Mouse (Mus musculus): ENCODE data around the gene Gna15.

The Gna15 gene

DNA sequence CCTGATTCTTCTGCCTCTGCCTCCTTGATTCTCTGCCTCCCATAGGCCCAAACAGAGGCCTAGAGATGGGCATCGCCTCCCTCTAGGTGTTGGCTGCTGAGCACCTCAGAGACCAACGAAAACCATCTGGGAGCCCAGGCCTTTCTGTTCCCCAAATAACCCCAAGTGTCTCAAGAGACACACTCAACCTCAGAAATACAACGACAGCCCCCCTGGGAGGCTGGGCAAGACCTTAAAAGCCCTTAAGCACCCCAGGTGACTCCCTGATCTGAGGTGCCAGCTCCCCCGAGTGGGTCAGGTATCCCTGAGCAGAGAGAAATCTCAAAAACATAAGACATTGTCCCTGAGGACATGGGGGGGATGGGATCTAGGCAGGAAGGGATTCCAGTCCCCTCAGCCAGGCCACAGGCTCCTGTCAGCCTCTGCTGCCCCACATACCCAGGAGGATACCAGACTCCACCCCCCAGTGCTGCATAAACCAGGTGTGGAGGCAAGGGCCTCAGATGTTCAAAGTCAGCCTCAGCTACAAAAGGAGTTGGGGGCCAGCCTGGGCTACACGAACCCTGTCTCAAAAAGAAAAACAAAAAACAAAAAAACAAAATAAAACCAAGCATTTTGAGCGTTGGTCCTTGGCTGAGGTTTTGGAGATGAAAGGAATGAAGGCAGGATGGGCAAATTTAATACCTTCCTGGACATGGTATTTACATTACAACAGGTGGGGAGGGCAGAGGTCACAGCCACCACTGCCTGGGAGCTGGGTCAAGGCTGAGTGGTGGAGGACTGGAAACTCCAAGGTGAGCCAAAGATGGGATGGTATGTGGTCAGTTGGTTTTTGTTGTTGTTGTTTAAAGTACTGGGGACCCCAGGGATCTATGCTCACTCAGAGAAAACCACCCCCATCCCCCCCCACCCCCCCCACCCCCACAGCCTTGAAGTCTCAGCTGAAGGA lies 30.1 kb upstream of the Gna15 start:
- DNase-seq (ENCODE audit: low spot score in 2 of 2): no peak

DNA sequence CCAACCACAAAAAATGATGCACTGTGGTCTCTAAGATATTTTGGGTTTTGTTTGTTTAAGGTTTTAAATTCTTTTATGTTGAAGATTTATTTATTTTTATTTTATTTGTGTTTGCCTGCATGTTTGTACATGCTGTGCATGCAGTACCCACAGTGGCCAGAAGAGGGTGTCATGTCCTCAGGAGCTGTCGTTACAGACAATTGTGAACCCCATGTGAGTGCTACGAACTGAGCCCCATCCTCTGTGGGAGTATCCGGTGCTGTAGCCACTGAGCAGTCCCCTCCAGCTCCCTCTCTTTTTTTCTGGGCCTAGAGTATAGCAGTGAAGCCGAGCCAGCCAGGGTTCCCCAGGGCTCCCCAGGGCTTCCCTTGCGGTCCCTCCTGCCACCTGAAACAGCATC lies 29.2 kb upstream of the Gna15 start:
- DNase-seq (ENCODE audit: low spot score in 2 of 2): no peak

DNA sequence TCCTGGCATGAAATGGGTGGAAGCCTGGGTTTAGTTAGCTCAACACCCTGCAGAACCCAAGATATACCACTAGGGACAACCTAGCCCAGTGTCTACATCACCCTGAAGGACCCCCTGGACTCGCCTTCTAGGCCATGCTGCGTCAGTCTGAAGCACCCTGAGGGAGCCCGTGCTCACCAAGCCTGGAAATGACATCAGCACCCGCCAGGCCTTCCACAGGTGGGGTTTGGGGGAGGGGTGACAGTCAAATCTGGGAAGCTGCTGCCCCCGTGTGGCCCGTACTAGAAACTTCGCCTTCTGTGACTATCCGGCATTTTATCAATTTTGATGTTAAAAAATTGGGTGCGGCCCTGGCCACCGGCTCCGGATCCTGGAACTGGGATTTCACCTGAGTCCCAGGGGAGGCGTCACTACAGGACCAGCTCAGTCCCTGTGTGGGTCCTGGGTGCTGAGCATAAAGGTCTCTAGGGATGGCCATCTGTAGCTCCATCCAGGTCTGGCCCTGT lies 27.6 kb upstream of the Gna15 start:
- DNase-seq (ENCODE audit: low spot score in 2 of 2): peak; percentile 87 to 89

DNA sequence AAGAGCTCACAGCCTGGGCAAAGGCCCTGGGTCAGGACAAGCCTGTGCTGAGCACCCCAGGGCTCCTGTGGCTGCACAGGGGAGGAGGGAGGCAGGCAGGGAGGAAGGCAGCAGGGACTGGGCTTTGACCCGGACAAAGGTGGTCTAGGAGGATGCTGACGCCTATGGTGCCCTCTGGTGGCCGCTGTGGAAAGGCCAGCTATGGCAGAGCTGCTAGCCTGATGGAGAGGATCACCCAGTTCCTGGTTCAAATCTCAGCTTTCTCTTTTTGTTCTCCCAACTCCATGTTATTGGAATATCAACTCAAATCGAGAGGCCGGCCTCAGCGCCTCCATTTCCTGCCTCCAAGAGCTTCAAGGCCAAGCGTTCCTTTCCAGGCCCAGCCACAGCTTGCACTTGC lies 26.2 kb upstream of the Gna15 start:
- peak; percentile 73 to 86 for DNase-seq (ENCODE audit: low spot score in 2 of 2)

DNA sequence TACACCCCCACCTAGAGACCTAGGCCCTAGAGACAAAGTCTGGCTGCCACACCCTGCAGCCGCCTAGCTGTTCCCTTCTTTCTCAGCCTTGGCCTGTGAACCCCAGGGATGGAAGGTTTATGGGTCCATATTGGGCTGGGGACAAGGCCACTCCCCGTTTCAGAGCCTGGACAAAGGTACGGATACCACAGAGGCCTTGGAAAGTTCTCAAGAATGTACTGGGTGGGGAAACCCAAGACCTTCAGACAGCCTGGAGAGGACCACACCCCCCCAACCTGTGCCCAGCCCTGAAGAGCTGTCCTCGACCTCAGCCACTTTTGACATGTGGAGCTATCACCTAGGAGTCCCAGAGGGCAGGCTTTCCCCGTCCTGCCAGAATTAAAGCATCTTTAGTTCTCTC lies 24.9 kb upstream of the Gna15 start:
- DNase-seq (ENCODE audit: low spot score in 2 of 2): no peak

DNA sequence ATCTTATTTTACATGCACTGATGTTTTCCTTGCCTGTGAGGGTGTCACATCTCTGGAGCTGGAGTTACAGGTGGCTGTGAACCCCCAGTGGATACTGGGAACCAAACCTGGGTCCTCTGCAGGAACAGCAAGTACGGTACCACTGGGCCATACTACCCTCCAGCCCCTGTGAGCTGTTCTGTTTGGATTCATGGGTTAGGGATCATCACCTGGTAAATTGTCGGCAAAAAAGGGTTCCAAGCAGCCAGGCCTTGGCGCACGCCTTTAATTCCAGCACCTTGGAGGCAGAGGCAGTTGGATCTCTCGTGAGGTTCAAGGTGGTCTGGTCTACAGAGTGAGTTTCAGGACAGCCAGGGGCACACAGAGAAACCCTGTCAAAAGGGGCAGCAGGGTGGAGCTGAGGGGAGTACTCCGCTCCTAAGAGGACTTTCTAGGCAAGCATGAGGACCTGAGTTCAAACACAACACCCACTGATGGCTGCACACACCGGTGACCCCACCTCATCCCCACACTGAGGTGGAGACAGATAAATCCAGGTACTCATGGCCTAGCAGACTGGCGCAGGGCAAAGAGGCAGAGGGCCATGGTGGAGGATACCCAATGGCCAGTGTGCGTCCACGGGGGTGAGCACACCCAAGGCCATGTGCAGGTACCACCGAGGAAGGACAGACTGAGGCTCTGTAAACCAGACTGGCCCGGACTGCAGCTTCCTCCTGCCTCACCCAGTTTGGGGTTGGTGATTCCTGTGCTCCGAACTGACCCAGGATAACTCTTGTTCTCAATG lies 23.0 kb upstream of the Gna15 start:
- no peak for DNase-seq (ENCODE audit: low spot score in 2 of 2)

DNA sequence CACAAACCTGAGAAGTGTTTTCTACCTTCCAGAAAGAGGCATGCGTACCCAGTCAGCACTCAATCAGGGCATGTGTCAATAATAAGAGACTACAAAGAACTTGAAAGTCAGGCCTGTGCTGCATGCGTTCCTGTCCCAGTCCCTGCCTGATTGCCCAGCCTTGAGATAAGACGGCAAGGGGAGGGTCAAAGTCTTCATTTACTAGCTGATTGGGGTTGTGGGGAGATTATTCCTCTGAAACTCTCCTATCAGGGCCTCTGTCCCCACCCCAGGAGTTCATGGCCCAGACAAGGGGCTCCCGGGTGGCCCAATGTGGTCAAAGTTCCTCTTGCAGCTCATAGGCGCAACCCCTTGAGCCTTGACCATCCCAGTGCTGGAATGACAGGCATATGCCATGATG lies 22.3 kb upstream of the Gna15 start:
- no peak for DNase-seq (ENCODE audit: low spot score in 2 of 2)

DNA sequence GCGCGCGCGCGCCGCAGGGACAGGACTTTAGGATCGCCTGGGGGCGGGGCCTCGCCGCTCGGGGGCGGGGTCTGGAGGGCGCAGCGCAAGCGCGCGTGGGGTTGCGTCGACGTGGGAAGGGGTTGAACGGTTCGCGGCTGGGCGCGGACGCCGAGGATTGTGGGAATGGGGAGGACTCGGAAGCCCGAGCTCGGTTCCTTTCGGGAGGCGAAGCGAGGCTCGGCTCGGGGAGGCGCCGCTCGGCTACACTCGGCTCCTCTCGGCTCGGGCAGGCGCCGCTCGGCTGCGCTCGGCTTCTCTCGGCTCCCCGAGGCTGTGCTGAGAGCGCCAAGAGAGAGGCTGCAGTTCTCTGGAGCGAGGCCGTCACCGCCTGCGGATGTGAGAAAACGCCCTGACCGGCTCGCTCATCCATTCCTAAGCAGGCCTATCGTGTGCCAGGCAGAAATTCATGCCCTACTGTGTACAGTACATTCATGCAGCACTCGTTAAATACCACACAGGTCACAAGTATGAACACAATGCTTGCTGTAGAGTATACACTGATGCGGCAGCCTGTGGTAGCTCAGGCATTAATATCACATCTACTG lies 21.2 kb upstream of the Gna15 start, which contains the start of gene Gna11:
Gene Gna11, minus strand, starts transcription at position 30 of the 587 bp plus-strand sequence.
- DNase-seq (ENCODE audit: low spot score in 2 of 2): peak; percentile 100

DNA sequence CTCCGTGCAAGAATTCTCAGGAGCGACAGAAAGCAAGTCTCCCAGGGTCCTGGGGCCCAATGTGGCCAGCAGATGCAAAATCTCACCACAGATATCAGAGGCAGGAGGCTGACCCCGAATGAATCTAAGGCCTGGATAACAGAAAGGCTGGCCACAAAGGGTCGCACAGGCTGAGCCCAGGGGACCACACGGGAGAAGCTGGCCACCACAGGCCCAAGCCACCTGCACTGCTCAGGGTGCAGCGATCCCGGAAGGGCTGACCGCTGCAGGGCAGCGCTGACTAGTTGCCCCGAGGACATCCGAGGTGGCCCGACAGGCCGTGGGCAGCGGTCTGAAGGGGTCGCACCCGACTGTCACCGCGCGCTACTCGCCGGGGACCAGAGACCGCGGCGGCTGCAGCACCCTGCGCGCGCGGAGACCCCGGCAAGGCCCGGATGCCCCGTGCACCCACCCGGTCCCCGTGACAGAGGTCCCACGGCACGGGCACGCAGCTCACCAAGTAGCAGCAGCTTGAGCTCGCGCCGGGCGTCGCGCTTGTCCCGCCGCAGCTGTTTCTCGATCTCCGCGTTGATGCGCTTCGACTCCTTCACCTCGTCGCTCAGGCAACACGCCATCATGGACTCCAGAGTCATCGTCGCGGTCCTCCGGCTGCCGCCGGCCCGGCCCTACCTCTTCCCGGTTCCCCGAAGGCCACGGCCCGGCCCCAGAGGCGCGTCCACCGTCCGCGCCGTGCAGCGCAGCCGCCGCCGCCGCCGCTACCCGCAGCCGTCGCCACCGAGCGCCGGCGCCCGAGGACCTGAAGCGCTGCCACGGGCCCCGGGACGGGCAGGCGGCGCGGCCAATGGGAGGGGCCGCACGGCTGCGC lies 20.5 kb upstream of the Gna15 start:
- DNase-seq (ENCODE audit: low spot score in 2 of 2): peak; percentile 60 to 67

DNA sequence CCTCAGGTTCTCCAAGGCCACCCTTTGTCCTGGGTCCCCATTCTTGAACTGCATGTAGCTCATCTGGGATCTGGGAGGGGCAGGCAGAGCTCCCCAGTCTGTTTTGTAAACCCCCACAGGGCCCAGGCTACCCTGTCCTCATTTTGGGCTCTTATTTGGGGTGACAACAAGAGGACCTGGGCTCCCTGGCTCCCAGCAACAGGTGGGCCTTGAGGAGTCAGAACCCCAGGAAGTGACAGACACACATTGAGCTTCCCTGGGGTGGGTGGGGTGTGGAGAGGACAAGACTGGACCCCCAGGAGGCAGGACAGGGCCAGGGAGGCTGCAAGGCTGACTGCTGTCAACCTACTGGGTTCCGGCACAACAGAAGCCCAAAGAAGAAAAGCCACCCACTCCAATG lies 19.6 kb upstream of the Gna15 start:
- DNase-seq (ENCODE audit: low spot score in 2 of 2): no peak

DNA sequence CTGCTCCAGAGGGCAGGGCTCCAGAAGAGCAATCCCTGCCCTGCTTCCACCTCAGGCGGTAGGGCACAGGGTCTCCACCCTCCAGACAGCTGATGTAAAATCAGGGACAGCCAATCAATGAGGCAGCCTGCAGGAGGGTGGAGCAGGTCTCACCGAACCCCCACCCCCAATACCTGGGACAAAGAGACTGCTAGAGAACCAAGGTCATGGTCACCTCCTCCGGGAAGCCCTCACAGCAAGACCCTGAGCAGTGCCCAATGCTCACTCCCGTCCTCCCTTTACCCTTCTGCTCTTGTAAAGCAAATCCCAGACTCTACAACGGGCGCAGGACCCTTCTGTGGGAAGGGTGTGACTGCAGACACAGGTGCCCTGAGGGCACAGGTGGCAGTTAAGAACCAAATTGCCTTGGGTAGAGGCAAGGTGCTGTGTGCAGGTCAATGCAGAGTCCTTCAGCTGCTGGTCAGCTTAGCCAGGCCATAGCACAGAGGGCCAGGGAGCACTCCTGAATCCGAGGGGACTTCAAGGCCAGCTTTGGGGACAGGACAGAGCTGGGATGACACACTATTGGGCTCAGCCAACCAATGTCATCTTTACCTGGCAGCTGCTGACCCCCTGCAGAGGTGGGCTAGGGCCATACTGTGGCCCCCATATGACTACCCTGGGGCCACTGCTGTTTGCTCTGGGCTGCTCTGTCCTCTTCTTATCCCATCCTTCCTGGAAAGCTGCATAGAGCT lies 18.9 kb upstream of the Gna15 start:
- DNase-seq (ENCODE audit: low spot score in 2 of 2): no peak

DNA sequence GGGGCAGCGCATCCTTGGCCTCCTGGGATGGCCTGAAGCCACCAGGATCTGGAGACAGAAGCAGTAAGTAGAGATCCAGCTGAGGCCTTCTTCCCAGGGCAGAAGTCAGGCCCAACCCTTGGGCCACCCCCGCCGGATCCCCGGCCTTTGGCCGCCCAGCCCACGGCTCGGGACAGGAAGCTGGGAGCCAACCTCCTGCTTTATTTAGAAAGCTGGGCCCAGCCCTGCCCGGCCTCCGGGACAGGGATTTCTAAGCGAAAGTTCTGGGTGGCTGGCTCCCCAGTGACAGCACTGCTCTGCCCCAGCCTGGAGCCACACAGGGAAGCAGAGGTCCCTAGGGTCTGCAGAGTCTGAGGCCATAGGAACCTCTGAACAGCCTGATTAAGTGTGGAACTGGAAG lies 17.8 kb upstream of the Gna15 start:
- no peak for DNase-seq (ENCODE audit: low spot score in 2 of 2)

DNA sequence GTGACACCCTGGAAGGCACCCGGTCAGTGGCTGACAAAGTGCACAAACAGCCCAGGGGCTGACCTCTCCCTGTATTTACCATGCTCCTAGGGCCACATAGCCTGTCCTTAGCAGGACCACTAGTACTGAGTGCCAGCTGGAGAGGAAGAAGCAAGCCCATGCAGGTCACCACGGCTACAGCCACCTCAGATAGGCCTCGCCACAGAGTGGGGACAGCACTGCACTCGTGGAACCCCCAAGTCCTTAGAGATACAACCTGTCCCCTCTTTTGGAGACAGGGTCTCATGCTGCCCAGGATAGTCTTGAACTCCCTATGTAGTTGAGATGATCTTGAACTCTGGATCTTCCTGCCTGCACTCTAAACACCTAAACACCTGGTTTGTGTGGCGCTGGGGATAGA lies 17.3 kb upstream of the Gna15 start:
- no peak for DNase-seq (ENCODE audit: low spot score in 2 of 2)

DNA sequence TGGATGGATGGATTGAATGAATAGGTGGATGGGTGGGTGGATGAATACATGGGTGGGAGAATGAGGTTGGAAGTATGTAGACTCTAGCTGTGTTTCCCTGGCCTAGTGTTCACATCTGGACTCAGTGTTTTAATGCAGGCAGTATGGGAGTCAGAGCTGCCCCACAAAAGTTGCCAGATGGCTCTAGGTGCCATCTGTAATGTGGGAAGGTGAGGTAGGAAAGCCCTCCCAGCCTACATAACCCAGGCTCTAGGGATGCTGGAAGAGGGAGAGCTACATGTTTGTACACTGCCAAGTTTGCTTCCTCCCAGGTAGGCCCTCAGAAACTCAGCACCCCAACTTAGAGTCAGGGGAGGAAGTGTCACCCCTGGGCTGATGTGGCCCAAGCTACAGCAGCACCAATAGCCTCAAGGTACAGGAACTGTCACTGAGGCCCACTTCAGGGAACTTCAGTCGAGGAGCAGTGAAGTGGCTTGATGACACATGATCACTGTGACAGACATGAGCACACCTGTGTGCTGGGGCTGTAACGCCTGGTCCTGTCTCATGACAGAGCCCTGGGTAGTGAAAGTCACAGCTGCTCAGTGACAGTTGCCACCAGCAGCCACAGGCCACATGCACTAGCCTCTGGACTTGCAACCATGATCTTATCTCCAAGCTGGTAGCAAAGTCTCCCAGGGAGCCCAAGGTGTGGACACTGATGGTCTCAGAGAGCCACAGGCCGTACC lies 14.5 kb upstream of the Gna15 start:
- no peak for DNase-seq (ENCODE audit: low spot score in 2 of 2)

DNA sequence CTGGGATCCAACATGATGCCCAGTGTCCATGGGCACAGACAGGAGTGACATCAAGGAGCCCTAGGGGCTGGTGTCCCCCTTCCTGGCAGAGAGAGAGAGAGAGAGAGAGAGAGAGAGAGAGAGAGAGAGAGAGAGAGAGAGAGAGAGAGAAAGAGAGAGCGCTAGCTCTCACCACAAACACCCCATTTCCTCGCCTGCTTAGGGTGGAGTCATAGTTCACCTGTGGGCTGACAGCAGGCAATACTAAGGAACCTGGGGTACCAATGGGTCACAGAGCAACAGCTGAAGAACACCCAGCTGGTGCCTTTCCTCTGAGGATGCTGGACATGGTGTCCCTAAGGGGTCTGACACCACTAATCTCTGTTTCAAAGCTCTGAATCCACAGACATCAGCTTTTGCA lies 13.4 kb upstream of the Gna15 start:
- DNase-seq (ENCODE audit: low spot score in 2 of 2): no peak

DNA sequence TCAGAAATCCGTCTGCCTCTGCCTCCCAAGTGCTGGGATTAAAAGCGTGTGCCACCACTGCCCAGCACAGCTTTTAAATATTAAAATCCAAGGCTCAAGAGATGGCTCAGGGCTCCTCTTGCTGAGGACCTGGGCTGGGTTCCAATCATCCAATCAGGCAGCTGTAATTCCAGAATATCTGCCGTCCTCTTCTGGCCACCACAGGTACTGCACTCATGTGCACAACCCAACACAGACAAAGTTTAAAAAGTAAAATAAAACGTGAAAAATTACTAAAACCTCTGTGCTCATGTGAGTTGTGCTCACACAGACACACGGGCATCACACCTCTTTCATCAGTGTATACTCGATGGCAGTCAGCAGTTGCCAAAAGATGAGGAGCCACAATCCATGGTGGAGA lies 12.7 kb upstream of the Gna15 start:
- no peak for DNase-seq (ENCODE audit: low spot score in 2 of 2)

DNA sequence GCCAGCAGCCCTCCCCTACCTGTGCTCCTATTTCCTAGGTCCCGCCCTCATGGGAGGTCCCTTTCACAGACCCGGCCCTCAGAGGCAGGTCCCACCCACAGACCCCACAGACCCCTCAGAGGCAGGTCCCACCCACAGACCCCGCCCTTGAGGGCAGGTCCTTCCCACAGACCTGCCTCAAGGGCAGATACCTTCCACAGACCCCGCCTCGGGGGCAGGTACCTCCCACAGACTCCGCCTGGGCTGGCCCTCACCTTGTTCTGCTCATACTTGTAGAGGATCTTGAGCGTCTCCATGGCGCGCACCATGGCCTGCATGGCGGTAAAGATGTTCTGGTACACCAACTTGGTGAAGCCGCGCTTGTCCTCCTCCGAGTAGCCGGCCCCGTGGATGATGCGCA lies 10.8 kb upstream of the Gna15 start:
- DNase-seq (ENCODE audit: low spot score in 2 of 2): no peak

DNA sequence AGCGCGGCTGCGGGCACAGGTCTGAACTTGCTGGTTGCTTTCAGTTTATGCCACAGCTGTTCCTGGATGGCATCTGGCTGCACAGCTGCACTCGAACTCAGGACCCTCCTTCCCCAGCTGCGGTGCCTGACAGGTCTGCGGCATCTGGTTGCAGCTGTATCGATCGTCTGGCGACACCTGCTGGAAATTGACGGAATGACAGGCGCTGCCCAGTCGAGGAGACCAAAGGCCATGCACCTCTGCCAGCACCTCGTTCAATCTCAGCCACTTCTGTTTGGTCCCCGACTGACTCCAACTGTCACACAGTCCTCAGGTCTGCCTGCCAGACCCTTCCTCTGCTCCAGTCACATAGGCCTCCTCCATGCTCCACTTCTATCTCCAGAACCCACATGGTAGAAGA lies 2.8 kb upstream of the Gna15 start:
- DNase-seq (ENCODE audit: low spot score in 2 of 2): peak; percentile 74 to 88

DNA sequence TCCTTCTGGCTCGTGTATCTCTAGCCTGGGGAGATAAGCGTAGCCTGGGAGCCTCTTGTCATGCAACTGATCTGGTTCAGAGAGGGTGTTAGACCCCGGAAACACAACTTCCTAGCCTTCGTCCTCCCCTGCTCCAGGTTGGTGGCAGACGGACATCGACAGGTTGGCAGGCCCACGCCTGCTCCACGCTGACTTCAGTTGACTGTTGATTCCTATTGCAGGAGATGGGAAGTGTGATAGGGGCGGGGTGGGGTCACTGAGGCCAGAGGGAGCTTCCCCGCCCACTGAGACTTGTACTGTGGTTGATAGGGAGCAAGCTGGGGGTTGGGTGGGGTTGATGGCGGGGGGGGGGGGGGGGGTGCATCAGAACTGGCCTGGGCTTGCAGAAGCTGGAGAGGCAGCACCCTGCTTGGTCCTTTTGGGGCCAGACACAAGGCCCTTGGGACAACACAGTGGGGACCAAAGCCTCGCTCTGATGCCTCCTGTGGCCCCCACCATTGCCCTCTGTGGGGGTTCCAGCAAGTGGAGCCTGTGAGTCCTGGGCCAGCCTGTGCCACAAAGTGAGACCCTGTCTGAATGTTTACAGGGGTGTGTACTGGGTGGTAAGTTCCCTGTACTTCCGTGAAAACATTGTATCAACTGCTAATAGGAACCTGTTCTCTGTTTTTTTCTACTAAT lies 1.1 kb upstream of the Gna15 start:
- no peak for DNase-seq (ENCODE audit: low spot score in 2 of 2)

Measured in thymus, postnatal 10 days (tissue).